Mouse (Mus musculus) ES-Bruce4 (cell line): ENCODE results near the gene Klk1b3. TPM values are rescaled to one million over a fixed set of nuclear protein-coding genes. Genes with fewer than 3 reads are reported as not detected.
A peak's percentile ranks its signal among the peaks of the same experiment; 100 is the strongest.
"Not testable (repeated sequence)": the region's sequence is repeated elsewhere in the genome, so short reads cannot be mapped to it uniquely, and the experiment has no call there.

Source experiments
- H3K27ac ChIP-seq: 2 replicates; pipeline ENCODE4 v1.5.1; 2012; ENCODE audit warnings: low read length, inconsistent platforms; ENCODE audit not compliant: insufficient read depth
- H3K27me3 ChIP-seq: 2 replicates; pipeline ENCODE4 v1.6.1; 2012; ENCODE audit warnings: mild to moderate bottlenecking, low read length, inconsistent platforms; ENCODE audit not compliant: control insufficient read depth, poor library complexity, insufficient read depth, severe bottlenecking
- H3K36me3 ChIP-seq: 2 replicates; pipeline ENCODE4 v1.6.1; 2012; ENCODE audit warnings: inconsistent platforms, mild to moderate bottlenecking, low read length, moderate library complexity; ENCODE audit not compliant: control insufficient read depth, poor library complexity, insufficient read depth, severe bottlenecking
- H3K4me1 ChIP-seq: one replicate; pipeline ENCODE4 v1.8.1; 2011; ENCODE audit warnings: low read length; ENCODE audit not compliant: control insufficient read depth, insufficient read depth
- H3K4me3 ChIP-seq: 2 replicates; pipeline ENCODE4 v1.5.1; 2011; ENCODE audit warnings: low read depth, mild to moderate bottlenecking, low read length
- H3K9ac ChIP-seq: 2 replicates; pipeline ENCODE4 v1.6.1; 2012; ENCODE audit warnings: low read depth, mild to moderate bottlenecking, inconsistent platforms; ENCODE audit not compliant: poor library complexity, severe bottlenecking
- H3K9me3 ChIP-seq: replicated peaks from 2 replicates; pipeline ENCODE4 v1.6.1; 2012; ENCODE audit warnings: mild to moderate bottlenecking, low read length, inconsistent platforms; ENCODE audit not compliant: control insufficient read depth, poor library complexity, insufficient read depth, severe bottlenecking
- CTCF ChIP-seq: IDR thresholded peaks from one replicate; pipeline ENCODE4 v1.8.1; 2011; ENCODE audit warnings: low read depth, low read length
- EP300 ChIP-seq: IDR thresholded peaks from 2 replicates; pipeline ENCODE4 v1.6.1; 2011; ENCODE audit warnings: low read depth, low read length; ENCODE audit not compliant: insufficient read depth
- POLR2A ChIP-seq: IDR thresholded peaks from one replicate; pipeline ENCODE4 v1.8.1; 2011; ENCODE audit warnings: low read length; ENCODE audit not compliant: insufficient read depth
- polyA plus RNA-seq: library from polyadenylated mRNA; stranded (reverse); fragments of >200 nt; gene quantifications from 2 replicates; pipeline ENCODE4 v1.2.4, GENCODE M21; 2011; ENCODE audit warnings: low read depth; ENCODE audit not compliant: missing spikeins, insufficient read depth, insufficient read length

Gene Klk1b3
- not detected in 2 replicates for polyA plus RNA-seq

DNA sequence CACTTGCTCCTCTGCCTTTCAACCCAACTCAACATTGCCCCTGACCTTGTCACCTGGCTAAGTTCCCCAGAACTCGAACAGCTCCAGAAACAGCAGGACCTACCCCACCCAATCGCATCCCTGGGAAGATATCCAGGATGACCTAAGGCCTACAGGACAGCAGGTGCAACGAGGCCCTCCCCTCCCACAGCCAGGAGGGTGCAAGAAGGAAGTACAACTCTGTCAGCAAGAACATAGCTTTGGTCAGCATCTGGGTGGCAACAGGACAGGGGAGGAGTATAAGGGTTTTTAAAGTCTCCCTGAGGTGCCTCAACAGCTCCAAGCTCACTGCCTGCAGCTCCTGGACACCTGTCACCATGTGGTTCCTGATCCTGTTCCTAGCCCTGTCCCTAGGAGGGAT lies at the start of gene Klk1b3:
TSS of gene Klk1b3 (plus strand) at position 301 of the 400 bp plus-strand sequence.
- H3K4me3 ChIP-seq, result no peak within 1 kb of the TSS
- H3K36me3 ChIP-seq, result no peaks in the 10 kb centered on the region
- no peaks in the 10 kb centered on the region for H3K9me3 ChIP-seq
- H3K9ac ChIP-seq, result no peak within 1 kb of the TSS
- H3K4me1 ChIP-seq, result no peaks in the 10 kb centered on the region
- no peak for TF ChIP-seq EP300
- TF ChIP-seq CTCF, result no peak
- TF ChIP-seq POLR2A, result no peak
- no peaks in the 10 kb centered on the region for H3K27me3 ChIP-seq
- no peak within 1 kb of the TSS for H3K27ac ChIP-seq

DNA sequence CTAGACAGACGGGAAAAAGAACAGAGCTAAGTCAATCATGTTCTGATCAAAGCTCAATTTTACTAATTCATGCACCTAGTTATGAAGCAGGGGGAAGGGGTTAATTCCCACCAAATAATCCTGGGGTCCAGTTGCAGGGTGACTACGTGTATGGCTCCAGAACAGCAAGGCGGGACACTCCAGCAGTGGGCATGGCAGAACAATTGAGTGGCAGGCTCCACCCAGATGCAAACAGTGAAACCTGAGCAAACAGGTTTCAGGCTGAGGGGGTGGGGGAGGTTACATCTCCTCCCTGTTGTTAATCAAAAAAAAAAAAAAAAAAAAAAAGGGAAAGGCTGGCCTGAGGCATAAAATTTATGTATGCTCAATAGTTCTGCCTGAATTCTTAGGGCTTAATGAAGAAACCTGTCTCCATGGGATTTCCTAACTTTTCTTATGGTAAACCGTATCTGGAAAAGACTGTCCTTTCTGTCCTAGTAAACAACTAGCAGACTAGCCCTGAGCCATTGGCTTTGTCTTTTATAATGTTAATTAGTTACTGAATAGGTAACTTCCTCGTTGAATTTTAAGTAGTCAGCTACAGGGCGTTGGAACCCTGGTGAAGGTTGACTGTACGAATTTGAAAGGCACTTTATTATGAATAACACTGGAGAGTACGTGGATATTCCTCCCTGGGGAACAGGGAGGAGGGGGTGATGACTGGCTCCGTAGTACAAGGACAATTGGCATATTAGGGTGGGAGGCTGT lies 18.5 kb upstream of the Klk1b3 start:
- Histone ChIP-seq H3K36me3 (no peaks in the 10 kb centered on the region), H3K4me1 (no peaks in the 10 kb centered on the region), H3K9ac (no peak overlapping the region), H3K27ac (peak overlapping the region; percentile 11; the same call in 1 of the 2 replicates), H3K9me3 (peaks cover 38% of the 10 kb centered on the region), H3K4me3 (no peak overlapping the region), H3K27me3 (no peaks in the 10 kb centered on the region)
- TF ChIP-seq POLR2A, result no peak
- no peak for TF ChIP-seq CTCF
- no peak for TF ChIP-seq EP300

GRCm38 (mm10) chr7:44186516-44186915 lies 11.5 kb upstream of the Klk1b3 start:
- not testable (repeated sequence) for H3K9ac ChIP-seq, H3K27ac ChIP-seq, H3K4me1 ChIP-seq, H3K9me3 ChIP-seq, H3K36me3 ChIP-seq, H3K27me3 ChIP-seq, H3K4me3 ChIP-seq

DNA sequence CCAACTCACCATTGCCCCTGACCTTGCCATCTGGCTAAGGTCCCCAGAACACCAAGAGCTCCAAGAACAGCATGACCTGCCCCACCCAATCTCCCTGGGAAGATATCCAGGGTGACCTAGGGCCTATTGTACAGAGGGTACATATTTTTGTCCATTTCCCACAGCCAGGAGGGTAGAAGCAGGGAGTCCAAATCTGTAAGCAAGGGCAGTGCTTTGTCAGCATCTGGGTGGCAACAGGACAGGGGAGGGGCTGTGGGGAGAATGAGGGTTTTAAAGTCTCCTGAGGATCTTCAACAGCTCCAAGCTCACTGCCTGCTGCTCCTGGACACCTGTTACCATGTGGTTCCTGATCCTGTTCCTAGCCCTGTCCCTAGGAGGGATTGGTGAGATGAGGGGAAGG lies 10.1 kb upstream of the Klk1b3 start, which contains the start of gene Klk1b24:
TSS of gene Klk1b24 (plus strand) at position 301 of the 400 bp plus-strand sequence.
- H3K4me1 ChIP-seq, H3K27me3 ChIP-seq, H3K9me3 ChIP-seq, H3K27ac ChIP-seq, H3K36me3 ChIP-seq, H3K9ac ChIP-seq, H3K4me3 ChIP-seq: not testable (repeated sequence)

DNA sequence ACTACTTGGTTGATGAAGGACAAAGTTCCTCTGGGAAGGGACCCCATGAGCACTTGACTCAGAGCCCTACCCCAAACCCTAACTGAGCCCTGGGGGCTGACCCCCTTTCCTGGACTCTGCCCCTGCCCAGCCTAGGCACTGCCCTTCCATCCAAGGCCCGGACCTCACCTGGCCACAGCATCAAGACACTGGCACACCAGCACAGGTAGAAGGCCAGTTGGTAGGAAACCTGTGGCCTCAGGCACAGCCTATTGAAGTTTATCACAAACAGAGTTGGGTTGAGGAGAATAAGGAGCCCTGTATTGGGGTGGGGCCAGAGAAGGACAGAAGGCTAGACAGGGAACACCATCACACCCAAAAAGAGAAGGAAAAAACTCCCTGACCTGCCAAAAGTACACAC lies 4.5 kb upstream of the Klk1b3 start:
- not testable (repeated sequence) for H3K4me3 ChIP-seq, H3K27me3 ChIP-seq, H3K4me1 ChIP-seq

GRCm38 (mm10) chr7:44207135-44207534 lies 9.1 kb downstream of the Klk1b3 start, which contains the start of gene Klk1b4:
Gene Klk1b4, plus strand, starts transcription at chr7:44207435.
- H3K27me3 ChIP-seq, H3K36me3 ChIP-seq, H3K4me1 ChIP-seq, H3K9me3 ChIP-seq, H3K27ac ChIP-seq, H3K9ac ChIP-seq, H3K4me3 ChIP-seq: not testable (repeated sequence)

More for the DNA sequence above, 4.5 kb upstream of the Klk1b3 start:
- H3K36me3 ChIP-seq, H3K9ac ChIP-seq, H3K9me3 ChIP-seq, H3K27ac ChIP-seq: not testable (repeated sequence)

- Histone ChIP-seq H3K27ac (no peak overlapping the region), H3K9me3 (no peaks in the 10 kb centered on the region), H3K4me1 (no peaks in the 10 kb centered on the region), H3K9ac (no peak overlapping the region), H3K27me3 (no peaks in the 10 kb centered on the region), H3K36me3 (no peaks in the 10 kb centered on the region), H3K4me3 (no peak overlapping the region)
- no peak for TF ChIP-seq CTCF
- no peak for TF ChIP-seq EP300
- no peak for TF ChIP-seq POLR2A
These were observed 10.3 kb downstream of the Klk1b3 start for GRCm38 (mm10) chr7:44208307-44208706.
